Mouse (Mus musculus): Measurements from ENCODE around the gene Cdk8.

Gene Cdk8

DNA sequence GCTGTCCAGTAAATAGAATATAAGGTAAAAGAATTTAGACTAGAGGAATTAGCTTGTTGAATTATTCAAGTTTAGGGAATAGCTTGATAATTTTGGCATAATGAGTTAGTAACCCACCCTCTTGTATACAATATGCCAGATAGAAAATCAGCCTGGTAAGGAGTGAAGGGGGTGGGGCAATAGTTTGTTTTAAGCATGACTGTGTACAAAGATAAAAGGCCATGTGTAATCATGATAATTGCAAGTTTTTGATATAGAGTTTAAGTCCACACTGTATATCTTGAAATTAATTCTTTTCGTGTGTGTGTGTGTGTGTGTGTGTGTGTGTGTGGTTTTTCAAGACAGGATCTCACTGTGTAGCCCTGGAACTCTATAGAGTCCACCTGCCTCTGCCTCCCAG is 3.3 kb downstream of the Cdk8 start:
- DNase-seq = no peak

DNA sequence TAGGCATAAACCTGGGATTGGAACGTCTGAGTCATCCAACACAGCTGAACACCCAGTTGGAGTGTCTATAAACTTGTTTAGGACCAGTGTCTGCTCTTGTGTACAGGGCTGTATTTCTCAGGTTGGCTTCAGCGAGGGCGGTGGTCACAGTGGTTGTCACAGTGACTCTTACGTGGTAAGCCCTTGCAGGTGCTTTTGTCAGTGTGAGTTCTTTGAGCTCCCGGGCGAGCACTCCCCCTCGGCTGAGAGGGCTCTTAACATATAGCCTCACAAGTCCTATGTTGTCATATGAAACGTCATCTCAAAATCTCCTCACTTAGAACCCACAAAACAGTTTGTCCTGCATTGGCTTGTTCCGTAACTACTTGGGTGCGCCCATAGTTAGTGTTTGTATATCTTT is 7.2 kb downstream of the Cdk8 start:
- no peak for DNase-seq

DNA sequence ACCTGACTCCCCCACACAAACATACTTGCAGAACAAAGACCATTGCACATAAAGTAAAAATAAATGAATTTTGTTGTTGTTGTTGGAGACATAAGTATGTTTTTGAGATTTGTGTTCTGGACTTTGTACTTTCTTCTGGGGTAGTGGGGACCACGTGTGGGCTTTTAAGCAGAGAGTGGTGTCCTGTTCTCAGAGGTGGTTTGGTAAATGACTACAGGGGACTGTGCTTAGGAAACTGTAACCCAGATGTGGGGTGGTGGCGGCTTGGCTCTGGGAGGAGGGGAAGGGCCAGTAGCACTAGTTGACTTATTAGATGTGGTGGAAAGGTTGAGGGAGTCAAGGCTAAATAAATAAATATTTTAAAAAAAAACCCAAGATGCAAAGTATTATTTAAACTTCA is 9.7 kb downstream of the Cdk8 start:
- DNase-seq = no peak

DNA sequence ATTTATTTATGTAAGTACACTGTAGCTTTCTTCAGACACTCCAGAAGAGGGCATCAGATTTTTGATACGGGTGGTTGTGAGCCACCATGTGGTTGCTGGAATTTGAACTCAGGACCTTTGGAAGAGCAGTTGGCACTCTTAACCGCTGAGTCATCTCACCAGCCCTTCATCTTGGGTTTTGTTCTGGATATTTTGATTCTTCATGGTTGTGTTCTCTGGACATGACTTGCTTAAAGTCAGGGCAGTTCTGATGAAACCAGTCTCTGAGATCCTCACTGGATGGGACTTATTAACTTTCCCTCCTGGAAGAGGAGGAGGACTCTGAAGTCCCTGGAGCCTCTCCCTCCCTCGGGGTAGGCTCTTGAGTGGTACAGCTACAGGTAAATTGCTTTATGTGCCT is 10.2 kb downstream of the Cdk8 start:
- no peak for DNase-seq

DNA sequence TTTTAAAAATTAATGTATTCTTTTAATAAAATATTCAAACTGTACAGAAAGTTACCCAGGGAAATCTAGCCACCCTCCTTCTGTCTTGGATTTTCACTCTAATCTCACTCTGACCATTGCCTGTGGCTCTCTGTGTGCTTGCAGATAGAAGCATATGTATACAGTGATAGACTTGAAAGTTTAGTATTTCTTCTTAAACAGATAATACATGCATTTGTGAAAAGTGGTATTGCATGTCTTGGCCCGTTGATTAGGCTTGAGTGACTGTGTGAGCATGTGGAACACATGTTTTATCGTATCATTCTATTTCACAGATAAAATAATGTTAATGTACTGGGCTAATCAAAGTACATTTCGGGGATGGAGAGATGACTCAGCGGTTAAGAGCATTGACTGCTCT is 14.2 kb downstream of the Cdk8 start:
- DNase-seq = no peak

DNA sequence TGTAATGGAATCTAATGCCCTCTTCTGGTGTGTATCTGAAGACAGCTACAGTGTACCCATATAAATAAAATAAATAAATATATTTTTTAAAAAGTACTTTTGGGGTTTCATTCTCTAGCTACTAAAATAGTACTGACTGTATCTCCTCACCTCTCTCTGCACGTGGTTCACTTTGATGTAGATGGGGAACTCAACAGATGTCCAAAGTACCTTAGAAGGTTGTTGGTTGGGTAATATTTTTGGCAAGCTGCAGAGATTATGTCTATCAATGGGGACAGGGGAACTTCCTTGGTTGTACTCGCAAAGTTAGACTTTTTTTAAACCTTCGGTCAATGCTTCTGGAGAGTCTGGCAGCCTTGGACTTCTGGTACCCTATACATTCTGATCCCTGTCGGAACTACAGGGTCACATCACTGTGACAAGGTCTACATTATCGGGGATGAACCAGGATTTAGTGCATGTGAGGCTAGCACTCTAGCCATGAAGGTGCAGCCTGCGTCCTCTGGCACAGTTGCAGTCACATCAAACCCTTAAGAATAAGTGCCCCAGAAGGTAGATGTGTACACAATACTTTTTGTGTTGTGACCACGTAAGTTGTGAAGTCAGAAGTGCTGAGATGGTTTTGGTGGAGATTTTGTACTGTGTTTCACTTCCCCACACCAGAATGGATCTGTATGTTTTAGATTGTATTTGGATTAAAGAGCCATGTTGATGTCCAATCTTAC is 14.8 kb downstream of the Cdk8 start:
- DNase-seq = no peak

DNA sequence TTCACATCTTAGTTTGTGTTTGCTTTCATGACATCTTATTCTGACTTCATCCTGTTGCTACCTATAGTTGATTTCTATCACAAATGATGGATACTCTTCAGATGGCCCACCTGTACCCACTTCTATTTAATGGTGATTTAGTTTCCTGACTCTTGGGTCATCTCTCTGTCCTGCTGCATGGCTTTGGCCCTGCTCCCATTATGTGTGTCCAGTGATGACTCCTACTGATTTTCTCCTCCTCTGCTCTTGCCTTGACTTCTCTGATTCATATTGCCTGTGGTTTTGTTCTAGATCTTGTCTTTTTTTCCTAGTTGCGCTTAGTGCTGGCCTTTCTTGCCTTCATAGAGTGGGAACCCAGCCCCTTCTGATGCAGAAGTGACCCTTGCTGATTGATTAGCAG is 15.4 kb downstream of the Cdk8 start:
- no peak for DNase-seq

DNA sequence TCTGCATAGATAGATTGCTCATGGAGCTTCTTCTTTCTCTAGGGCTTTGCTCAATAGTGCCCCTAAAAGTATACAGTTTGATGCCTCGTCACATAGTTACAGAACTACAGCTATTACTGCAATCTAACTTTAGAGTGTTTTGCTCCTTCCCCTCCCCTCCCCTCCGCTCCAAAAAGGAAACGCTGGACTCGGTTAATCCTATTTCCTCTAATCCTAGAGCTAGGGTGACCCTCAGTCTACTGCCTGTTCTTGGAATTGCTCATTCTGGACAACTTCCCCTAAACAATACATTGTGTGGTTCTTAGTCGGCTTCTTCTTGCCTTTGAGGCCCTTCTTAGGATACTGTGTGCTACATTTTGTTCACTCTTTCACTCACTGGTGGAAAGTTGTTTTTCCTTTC is 16.7 kb downstream of the Cdk8 start:
- DNase-seq = no peak

DNA sequence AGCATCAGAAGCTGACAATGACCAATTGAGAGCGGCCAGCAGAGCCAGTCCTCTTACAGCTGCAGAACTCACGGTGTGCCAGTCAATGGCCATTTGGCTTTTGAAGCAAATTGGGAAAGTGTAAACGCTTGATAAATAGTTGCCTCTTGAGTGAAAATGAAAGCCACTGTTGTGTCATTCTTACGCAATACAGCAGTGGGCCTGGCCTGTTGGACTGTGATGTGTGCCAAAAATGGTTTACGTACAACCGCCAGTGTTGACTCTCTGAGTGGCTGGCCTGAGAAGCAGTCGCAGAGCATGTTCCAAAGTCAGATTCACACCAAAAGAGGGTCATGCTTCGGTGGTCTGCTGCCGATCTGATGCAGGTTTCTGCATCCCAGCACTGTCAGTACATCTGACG is 17.7 kb downstream of the Cdk8 start:
- no peak for DNase-seq

DNA sequence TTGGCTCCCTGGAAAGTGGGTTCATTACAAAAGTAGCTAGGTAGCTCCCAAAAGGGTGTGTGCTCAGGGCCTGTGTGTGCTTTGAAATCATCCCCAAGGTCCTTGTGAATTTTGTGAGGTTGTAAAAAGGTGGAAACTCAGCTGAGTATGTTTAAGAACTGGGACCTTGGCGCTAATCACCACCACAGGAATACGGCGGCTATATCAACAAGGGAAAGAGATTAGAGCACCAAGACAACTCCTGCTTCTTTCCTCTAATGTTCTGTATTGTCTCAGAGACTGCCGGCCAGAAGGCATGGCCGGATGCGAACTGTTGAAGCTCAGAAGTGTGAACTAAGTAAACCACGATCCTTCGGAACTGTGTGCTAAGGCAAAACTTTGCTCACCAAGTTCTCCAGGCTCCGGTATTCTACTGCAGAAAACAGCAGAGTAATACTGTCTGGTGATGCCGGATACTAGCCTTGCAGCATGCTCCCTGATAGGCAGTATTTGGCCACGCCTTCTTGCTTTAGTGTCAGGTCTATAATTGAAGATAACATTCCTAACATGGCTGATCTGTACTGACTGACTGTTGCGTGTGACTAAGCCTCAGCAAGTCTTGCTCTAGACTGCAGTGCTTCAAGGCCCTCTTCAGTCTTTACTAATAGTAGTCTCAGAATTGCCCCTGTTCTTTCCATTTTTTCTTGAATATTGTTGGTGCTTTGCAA is 19.5 kb downstream of the Cdk8 start:
- no peak for DNase-seq

DNA sequence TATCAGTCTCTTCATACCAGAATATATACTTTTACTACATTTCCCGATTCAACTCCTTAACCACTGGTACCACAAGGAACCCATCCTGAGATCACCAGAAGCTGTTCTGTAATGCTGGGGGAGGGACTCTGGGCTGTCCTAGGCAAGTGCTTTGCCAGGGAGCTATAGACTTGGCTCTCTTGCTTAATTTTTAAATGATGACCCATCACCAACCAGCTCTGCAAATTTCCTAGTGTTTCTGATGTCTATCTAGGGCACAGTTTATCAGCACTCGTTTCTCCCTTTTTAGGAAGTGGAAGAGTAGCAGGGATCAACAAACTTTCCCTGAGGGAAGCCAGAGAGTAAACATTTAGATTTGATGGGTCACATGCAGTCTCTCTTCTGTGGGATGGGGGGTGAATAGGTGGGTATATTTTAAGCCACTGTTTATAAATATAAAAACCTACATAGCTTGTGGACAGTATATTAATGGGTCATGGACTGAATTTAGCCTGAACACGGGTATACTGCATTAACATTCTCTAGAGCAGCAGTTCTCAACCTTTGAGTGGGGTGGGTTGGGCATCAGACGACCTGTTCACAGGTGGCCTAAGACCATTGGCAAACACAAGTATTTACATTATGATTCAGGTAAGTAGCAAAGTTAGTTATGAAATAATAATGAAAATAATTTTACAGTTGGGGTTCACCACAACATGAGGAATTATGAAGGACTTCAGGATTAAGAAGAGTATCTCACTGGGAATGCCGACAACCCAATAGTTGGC is 20.8 kb downstream of the Cdk8 start:
- DNase-seq = no peak

DNA sequence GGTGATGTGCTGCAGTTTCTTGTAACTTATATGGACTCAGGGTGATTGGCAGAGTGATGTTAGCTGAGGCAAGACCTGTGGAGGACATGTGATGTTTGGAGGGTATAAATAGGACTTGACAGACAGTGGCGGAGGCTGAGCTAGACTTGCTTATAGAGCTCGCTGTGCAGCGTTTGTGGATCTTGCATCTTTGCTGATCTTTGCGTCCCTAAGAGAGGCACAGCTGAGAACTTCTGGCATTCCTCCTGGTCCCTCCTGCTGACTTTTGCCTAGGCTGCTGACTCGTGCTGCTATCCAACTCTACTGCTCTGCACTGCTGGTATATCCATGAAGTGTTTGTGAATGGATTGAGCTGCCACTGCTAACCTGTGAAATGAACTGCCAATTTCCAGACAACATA is 22.6 kb downstream of the Cdk8 start:
- DNase-seq = no peak

DNA sequence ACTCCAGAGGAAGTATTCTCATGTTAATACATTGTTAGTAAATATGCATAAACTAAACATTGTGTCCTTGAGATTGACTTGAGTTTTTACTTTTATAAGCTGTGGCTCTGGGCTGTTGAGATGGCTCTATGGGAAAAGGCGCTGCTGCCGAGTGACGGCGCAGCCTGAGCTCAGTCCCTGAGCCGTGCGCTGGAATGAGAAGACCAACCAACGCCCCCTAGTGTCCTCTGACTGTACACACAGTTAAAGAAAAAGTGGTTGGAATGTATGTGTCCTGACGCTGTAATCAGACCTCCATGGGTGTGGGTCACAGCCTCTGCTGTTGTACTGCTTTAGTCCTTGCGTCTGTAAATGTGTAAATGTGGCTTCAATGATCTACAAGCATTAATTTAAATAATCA is 29.0 kb downstream of the Cdk8 start:
- DNase-seq = no peak

DNA sequence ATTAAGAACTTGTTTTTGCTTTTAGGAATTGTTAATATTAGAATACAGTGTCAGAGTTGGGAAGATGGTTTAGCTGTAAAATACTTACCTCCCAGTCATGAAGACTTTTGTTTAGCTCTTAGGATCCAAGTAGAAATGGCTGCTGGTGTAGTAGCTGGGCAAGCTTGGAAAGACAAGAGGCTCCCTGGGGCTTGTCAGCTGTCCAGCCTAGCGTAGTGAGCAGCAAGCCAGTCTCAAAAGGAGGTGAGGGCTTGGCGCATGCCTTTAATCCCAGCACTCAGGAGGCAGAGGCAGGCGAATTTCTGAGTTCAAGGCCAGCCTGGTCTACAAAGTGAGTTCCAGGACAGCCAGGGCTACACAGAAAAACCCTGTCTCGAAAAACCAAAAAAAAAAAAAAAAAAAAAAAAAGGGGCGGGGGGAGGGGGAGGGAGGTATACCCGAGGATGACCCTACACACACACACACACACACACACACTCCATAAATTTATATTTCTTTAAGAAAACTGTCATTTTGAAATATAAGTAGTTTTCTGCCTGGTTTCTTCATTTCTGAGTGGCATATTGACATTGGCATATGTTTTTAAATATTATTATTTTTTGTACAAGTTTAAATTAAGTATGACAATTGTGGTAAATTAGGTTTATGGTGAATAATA is 35.0 kb downstream of the Cdk8 start:
- DNase-seq = peak; percentile 61 to 62

DNA sequence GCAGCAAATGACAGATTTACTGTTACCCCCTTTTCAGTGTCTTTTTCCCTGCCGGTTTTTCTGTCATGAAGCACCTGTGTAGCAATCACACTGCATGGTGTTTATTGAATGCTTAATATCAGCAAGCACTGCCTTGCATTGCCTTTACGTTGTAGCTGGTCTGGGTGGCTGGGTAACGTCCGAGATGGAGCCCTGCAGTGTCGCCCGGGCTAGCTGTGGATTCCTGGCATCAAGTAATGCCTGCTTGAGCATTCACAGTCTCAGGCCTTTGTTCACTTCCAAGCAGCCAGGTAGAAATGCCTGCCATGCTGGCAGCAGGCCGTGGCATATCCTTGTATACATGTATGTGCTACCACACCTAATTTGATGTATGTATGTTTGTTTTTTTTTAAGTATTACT is 36.7 kb downstream of the Cdk8 start:
- peak in 1 of 2 experiments; percentile 22 for DNase-seq

DNA sequence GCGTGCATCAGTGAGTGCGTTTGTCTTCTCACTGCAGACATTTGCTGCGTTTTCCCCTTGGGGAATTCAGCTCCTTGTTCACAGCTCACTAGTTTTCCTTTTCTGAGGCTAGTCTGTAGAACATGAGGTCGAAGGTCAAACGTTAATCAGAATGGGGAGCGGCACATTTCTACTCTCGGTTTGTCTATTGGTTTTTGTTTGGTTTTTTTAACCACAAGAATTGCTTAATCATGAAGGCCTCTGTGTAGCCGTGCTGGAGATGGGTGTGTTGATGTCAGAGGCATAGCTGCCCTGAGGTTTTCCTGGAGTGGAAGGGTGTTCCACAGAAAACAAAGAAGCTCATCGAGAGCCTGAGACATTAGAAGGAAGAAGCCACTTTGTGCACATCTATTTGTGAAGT is 39.6 kb downstream of the Cdk8 start:
- no peak for DNase-seq

DNA sequence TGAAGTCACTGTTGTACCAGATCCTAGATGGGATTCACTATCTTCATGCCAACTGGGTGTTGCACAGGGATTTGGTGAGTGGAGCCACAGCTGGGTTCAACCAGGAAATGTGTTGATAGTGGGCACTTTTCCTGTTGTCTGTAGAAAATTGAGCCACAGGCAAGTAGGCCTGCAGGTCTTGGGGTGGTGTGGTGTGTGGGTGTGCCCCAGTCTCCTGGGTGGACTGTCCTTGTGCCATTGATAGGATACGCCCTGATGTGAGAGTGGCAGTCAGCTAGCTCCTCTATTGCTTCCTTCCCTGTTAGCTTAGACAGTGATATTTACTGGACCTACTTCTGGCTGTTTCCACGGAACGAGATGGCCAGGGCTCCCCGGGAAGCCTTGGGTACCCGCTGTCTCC is 40.6 kb downstream of the Cdk8 start:
- no peak for DNase-seq

DNA sequence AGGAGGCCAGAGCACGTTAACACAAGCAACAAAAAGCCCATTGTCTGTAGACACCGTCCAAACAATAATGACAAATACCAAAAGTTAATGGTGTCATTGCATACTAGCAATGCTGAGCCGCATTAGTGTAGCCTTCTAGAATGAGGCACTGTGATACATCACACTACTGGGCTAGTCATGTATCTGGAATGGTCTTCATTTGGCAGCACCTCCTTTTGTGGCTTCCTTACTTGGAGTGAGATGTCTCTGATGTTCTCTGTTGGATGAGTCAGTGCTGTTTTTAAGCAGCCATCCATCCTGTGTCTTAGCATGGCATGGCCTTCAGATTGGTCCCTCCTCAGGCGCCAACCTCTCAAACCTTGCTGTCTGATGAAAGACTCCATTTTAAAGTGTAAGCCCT is 42.1 kb downstream of the Cdk8 start:
- no peak for DNase-seq

DNA sequence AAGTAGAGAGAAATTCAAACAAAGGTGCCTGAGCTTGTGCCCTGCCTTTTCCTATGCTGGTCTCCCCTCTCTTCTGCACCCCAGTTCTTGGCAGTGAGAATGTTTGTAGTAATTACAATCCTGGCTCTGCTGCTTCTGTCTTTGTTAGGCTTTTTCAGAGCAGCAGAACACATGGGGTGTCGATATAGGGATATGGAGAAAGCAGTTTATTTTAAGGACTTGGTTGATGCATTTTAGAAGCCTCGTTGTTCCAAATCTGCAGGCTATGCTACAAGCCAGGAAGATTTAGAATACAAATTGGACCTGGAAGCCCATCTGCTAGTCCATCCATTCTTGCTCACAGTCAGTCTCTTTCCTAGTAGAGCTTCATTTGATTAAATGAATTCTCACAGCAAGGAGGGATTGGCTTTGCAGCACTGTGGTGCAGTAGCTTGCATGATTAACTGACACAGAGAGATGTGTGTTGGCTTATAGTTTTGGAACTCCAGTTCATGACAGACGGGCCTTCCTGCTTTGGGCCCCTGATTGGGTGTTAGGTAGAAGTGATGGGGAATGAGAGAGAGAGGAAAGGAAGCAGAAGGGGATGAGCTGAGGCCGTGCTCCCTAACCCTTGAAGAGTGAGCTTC is 43.5 kb downstream of the Cdk8 start:
- no peak for DNase-seq

DNA sequence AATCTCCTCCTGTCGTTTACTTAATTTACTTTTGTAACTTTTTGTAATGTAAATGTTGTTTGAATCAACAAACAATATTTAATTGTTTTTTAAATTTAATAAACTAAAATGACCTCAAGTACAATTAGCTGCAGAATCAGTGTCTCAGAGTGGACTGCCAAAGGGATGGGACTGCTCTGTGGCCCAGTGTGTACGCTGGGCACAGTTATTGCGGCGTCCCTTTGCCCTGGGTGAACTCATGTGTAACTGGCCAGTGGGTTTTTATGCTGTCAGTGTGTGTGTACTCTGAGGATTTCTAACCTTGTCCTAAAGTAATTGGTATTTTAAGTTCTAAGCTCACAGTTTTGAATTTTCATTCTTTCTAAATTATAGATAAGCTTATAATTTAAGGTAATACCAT is 46.5 kb downstream of the Cdk8 start:
- DNase-seq = no peak

DNA sequence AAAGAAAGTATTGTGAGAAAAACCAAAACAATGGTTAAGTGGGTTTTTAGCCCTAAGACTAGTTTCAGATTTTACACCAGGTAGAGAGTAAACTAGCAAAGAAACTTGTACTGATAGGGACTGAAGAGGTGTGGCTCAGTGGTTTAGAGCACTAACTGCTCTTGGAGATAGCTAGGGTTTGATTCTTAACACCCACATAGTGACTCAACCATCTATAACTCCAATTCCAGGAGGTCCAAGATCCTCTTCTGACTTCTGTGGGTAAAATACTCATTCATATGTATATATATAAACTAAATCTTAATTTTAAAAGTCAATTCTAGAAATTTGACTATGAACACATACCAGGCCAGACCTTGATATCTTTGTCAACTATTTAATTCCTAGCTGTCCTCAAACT is 49.0 kb downstream of the Cdk8 start:
- DNase-seq = no peak

DNA sequence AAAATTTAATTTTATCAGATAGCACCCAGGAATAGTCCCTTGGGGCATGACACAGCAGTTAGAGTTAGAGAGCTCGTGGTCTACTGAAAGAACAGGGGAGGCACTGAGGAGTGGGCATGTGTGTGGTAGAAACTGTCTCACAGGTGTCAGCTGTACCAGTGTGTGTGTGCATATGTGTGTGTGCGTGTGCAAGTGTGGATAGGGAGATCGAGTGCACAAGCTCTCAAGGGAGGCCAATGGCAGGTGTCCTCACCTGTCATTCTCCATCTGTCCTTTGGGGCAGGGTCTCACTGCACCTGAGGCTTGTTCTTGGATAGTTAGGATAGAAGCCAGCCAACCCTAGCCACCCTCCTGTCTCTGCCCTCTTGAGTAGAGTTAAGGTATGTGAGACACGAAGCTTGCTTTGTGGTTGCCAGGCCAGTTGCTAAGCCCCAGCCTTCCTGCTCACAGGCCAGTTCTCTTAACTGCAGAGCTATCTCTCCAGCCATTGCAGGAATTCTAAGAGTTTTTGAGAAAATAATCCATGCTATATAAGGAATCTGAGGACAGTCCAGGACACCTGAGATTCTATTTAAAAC is 50.3 kb downstream of the Cdk8 start:
- DNase-seq = no peak
